Mouse (Mus musculus): ENCODE results near the gene Cym. TPM values are rescaled to one million over a fixed set of nuclear protein-coding genes. Genes with fewer than 3 reads are reported as not detected.

The Cym gene
- polyA plus RNA-seq, 1 experiment from 2014 or later = 0.17 TPM

DNA sequence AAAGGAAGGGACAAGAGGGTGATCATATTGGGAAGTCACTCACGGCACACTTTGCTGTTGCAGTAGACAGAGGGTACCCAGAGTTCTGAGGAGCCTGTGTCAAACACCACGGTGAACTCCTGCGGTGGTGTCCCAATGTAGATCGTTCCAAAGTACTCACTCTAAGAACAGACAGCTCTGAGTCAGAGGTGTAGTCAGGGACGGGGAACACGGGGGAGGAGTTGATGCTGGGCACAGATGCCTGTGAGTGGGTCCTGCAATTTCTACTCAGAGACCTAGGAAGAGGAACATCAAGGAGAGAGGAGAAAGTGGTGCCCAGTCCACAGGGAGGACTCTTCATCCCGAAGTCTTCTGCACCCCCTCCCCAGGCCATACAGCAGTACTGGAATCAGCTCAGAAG lies 3.0 kb downstream of the Cym start:
- Histone ChIP-seq H3K4me3 (replicated peaks) (no peak overlapping the region), H3K36me3 (no peaks in the 10 kb centered on the region), H3K4me2 (no peak overlapping the region), H3K9me3 (replicated peaks) (no peaks in the 10 kb centered on the region), H3K4me1 (no peaks in the 10 kb centered on the region), H3K9ac (no peak overlapping the region), H3K27ac (no peak overlapping the region), H3K27me3 (no peaks in the 10 kb centered on the region)
- no peak for ATAC-seq (replicated peaks; ENCODE audit: low FRiP score)
- 91% methylated on average over 7 of the region's 7 CpGs for WGBS

DNA sequence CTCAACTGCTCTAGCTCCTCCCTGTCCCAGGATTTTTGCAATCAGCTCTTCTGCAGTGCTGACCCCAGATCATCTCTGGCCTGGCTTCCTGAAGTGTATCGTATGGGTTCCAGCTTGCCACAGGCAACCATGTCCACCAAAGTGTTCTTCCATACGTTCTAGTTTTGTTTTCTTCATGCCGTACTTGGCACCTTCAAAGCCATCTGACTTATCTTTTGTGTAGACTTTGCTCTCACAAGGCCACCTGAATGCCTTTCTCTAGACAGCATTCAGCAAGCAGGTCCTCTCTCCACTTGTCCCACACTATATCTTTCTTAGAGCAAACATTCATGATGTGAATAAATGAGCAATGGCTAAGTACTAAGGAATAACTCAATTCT lies 4.4 kb downstream of the Cym start:
- Histone ChIP-seq H3K4me1 (no peaks in the 10 kb centered on the region), H3K4me2 (no peak overlapping the region), H3K9ac (no peak overlapping the region), H3K9me3 (replicated peaks) (no peaks in the 10 kb centered on the region), H3K27ac (no peak overlapping the region), H3K27me3 (no peaks in the 10 kb centered on the region), H3K4me3 (replicated peaks) (no peak overlapping the region), H3K36me3 (no peaks in the 10 kb centered on the region)
- WGBS = 84% methylated on average over 3 of the region's 3 CpGs
- no peak for ATAC-seq (replicated peaks; ENCODE audit: low FRiP score)

DNA sequence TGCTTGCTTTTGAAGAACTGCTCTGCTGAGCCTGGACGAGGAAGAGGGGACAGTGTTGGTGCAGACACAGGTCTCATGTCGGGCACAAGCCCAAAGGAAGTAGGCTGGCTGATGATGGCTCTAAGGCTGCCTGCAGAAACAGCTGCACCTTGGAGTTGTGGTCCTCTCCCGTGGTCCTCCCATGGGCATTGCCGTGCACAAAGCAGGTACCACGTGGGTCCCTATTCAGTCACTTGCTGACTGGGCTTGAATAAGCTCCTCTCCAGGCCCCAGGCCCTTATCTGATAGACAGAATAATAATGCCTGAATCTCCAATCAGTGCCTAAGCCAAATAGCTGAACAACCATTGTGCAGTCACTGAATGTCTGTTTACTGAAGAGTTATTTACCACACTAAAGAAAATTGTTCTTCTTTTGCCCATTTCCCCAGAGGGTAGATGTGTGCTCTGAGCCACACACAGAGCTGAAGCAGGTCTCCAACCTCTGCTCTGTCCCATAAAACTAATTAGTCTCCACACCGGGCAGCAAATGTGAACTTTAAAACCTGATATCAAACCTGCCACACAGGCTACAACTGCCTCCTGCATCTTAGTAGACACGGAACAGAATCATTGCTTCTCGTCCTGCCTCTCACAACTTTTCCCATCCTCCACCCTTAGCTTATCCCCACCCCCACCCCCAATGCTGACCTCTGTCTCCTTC lies 5.0 kb downstream of the Cym start:
- Histone ChIP-seq H3K4me1 (no peaks in the 10 kb centered on the region), H3K4me2 (no peak overlapping the region), H3K9ac (no peak overlapping the region), H3K27me3 (no peaks in the 10 kb centered on the region), H3K27ac (no peak overlapping the region), H3K9me3 (replicated peaks) (no peaks in the 10 kb centered on the region), H3K4me3 (replicated peaks) (no peak overlapping the region), H3K36me3 (no peaks in the 10 kb centered on the region)
- ATAC-seq (replicated peaks; ENCODE audit: low FRiP score) = no peak
- WGBS = 60% methylated on average over 8 of the region's 8 CpGs

DNA sequence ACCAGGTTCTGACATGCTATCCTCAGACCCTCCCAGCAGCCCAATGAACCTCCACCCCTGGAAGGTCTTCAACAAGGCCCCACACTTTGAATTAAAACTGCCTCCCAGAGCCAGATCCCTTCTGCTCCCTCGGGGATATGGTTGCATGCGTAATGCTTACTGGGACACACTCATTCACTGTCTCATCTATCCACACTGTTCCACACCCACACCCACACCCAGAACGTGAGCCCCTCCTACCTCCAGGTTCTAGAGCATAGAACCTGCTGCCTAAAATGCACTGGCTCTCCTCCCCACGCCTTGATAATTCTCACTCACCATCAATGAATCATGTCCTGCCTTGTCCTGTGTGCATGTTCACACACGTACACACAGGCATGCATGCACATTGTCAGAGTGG lies 6.9 kb downstream of the Cym start:
- no peak overlapping the region for H3K4me2 ChIP-seq

DNA sequence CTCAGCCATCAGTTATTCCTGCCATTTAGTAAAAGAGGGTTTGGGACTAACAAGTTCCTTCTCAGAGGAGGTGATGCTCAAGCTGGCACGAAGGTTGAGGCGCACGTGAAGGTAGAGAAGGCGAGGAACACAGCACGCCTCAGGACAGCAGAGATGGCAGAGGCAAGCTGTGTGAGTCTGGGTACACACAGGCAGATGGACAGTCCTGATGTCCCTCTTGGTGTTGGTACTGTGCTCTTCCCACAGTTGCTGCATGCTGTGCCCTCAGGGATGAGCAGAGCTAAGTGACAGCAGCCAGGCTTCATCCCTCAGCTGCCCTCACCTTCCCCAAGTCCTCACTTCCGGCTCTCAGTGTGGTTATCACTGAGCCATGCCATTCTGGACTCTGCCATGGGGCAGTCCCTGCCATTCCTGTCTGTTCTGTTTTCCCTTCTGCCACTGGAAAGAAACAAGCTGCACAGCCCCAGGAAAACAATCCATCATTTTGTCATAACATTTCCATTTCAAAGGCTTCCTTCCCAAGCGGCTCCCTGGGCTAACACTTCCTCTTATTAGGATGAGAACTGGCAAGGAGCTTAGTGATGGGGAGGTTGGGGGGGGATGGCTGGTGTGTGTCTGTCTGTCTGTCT lies 13.8 kb downstream of the Cym start:
- H3K27me3 ChIP-seq = peaks cover 5% of the 10 kb centered on the region; the same call in 1 of the 2 replicates
- no peaks in the 10 kb centered on the region for H3K36me3 ChIP-seq
- 65% methylated on average over 7 of the region's 7 CpGs for WGBS
- no peak overlapping the region for H3K9ac ChIP-seq
- no peak overlapping the region for H3K27ac ChIP-seq
- no peaks in the 10 kb centered on the region for H3K9me3 ChIP-seq (replicated peaks)
- peaks cover 9% of the 10 kb centered on the region; the same call in 1 of the 2 replicates for H3K4me1 ChIP-seq
- no peak overlapping the region for H3K4me2 ChIP-seq
- H3K4me3 ChIP-seq (replicated peaks) = no peak overlapping the region
- ATAC-seq (replicated peaks; ENCODE audit: low FRiP score) = 0 out of 2 replicates have a peak, but pooled peaks have one; percentile 34

More for the DNA sequence above, 6.9 kb downstream of the Cym start:
- H3K4me3 ChIP-seq (replicated peaks) = no peak overlapping the region
- no peak overlapping the region for H3K9ac ChIP-seq
- no peaks in the 10 kb centered on the region for H3K4me1 ChIP-seq
- 87% methylated on average over 5 of the region's 5 CpGs for WGBS
- H3K27ac ChIP-seq = no peak overlapping the region
- no peaks in the 10 kb centered on the region for H3K9me3 ChIP-seq (replicated peaks)
- ATAC-seq (replicated peaks; ENCODE audit: low FRiP score) = no peak
- H3K36me3 ChIP-seq = no peaks in the 10 kb centered on the region
- H3K27me3 ChIP-seq = no peaks in the 10 kb centered on the region

DNA sequence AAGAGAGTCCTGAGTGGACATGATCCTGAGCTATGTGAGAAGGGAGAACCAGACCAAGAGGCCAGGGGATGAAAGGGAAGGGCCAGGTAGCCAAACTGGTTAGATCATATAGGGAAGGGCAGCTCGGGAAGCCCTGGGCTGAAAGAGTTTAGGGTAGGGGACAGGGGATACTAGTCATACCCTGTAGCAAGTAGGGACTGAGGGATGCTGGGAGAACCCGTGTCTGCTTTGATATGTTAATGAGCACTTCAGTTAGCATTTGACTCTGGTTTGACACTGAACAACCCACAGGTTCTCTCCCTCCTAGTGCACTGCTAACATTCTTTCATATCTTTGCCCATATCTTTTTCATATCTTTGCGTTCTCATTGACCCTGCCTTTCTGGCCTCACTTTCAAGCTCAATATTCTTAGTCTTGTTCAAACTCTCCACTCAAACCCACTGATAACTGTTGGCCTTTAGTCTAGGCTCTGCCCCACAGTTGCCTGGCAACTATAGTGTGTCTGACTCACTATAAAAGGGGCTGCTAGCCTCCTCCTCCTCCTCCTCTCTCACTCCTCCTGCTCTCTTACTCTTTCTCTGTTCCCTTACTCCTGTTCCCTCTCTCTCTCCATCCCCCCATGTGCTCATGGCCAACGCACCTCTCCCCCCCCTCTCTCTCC lies 14.9 kb downstream of the Cym start:
- Histone ChIP-seq H3K4me3 (replicated peaks) (no peak overlapping the region), H3K27ac (no peak overlapping the region), H3K9ac (no peak overlapping the region), H3K36me3 (no peaks in the 10 kb centered on the region), H3K4me2 (no peak overlapping the region), H3K4me1 (peaks cover 9% of the 10 kb centered on the region; the same call in 1 of the 2 replicates), H3K9me3 (replicated peaks) (no peaks in the 10 kb centered on the region), H3K27me3 (peaks cover 5% of the 10 kb centered on the region; the same call in 1 of the 2 replicates)
- 45% methylated on average over 4 of the region's 4 CpGs for WGBS
- no peak for ATAC-seq (replicated peaks; ENCODE audit: low FRiP score)

DNA sequence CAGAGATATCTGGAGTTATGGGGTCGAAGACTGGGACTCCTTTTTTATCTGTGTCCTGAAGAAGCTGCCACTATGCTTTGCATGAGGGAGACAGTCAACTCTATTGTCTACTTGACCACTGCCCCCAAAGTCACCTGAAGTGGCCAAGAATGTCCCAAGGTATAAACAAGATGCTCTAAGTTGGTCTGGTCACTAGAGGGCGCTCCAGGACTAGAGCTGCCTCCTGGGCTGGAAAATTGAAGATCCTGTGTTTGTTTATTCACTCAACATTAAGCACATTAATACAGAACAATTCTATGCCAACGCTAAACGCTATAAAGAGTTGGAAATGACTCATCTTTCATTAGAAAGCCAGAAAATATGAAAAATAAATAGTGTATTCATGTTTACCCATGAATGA lies 15.5 kb downstream of the Cym start:
- Histone ChIP-seq H3K4me1 (peaks cover 11% of the 10 kb centered on the region; the same call in 1 of the 2 replicates), H3K36me3 (no peaks in the 10 kb centered on the region), H3K4me3 (replicated peaks) (no peak overlapping the region), H3K9ac (no peak overlapping the region), H3K27me3 (peaks cover 5% of the 10 kb centered on the region; the same call in 1 of the 2 replicates), H3K27ac (no peak overlapping the region), H3K4me2 (no peak overlapping the region), H3K9me3 (replicated peaks) (no peaks in the 10 kb centered on the region)
- WGBS = 12% methylated on average over 4 of the region's 4 CpGs
- no peak for ATAC-seq (replicated peaks; ENCODE audit: low FRiP score)

DNA sequence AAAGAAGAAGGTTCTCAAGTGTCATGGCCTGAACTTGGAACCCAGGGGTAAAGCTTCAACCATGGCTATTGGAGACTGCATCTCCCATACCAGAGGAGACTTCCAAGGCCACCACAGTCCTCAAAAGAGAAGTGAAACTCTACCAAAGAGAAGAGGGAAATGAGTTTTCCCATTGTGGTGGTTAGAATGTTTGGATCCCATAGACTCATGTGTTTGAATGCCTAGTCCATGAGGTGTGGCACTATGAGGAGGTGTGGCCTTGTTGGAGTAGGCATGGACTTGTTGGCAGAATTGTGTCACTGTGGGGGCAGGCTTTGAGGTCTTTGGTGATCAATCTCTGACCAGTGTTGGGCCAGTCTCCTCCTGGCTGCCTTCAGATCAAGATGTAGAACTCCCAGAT lies 16.4 kb downstream of the Cym start:
- Histone ChIP-seq H3K27me3 (peaks cover 5% of the 10 kb centered on the region; the same call in 1 of the 2 replicates), H3K4me2 (no peak overlapping the region), H3K27ac (no peak overlapping the region), H3K36me3 (no peaks in the 10 kb centered on the region), H3K4me3 (replicated peaks) (no peak overlapping the region), H3K4me1 (peaks cover 11% of the 10 kb centered on the region; the same call in 1 of the 2 replicates), H3K9me3 (replicated peaks) (no peaks in the 10 kb centered on the region), H3K9ac (no peak overlapping the region)
- no peak for ATAC-seq (replicated peaks; ENCODE audit: low FRiP score)

DNA sequence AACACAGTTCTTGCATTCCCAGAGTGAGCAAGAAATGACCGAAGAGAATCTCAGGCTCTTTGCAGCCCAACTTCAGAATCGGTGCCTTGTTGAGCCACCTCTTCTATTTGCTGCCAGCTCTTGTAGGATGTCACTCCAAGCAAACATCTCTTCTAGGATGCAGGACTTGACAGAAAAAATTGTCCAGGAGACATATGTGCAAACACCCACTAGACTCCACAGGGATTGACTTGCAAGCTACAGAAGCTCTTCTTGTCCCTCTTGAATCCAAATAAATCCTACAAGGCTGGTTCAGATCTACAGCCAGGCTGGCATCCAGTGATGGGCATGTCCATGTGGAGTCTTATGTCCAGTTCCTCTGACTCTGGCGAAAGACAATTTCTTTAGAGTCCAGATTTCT lies 17.1 kb downstream of the Cym start:
- H3K4me1 ChIP-seq = peaks cover 11% of the 10 kb centered on the region; the same call in 1 of the 2 replicates

DNA sequence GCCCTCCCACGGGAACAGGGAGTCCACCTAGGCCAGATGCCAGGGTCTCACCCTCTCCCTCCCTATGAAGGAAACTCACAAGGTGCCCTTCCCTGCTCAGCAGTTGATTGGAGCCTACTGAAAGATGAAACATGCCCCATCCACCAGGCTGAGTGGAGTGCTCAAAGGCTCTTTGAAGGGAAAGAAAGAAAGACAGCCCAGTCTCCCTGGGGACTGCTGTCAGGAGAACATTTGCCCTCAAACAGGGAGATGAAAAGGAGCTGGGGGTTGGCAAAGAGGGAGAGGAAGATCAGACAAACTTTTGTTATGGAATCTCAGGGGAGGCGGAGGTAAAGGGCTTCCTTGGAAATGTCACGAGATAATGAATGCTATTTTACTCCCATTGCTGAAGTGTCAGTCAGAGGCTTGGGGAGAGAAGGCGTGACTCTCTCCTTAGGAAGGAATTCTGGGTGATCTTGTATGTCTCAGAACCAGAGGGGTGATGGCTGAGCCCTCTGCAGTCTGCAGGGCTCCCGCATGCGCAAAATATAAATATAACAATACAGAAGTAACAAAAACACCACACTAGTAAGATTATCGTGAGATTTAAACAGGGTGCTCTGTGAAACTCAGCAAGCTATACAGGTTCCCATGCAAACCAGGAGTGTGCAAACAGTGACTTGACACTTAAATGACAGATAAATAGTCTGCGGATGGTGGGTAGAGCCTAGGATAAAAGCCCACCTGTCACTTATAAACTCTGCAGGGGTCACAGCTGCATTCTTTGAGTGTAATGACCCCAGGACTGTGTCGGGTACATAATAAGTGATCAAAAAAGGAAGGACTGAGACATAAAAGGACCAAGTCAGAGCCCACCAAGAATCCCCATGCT lies 20.0 kb downstream of the Cym start:
- no peak for ATAC-seq (replicated peaks; ENCODE audit: low FRiP score)
- Histone ChIP-seq H3K4me1 (0 out of 2 replicates have a peak, but pooled peaks cover 2% of the 10 kb centered on the region), H3K4me2 (no peak overlapping the region), H3K4me3 (replicated peaks) (no peak overlapping the region), H3K27me3 (peaks cover 5% of the 10 kb centered on the region; the same call in 1 of the 2 replicates), H3K27ac (no peak overlapping the region), H3K9me3 (replicated peaks) (no peaks in the 10 kb centered on the region), H3K36me3 (no peaks in the 10 kb centered on the region), H3K9ac (no peak overlapping the region)
- WGBS = 35% methylated on average over 9 of the region's 9 CpGs

More for the DNA sequence above, 17.1 kb downstream of the Cym start:
- no peak overlapping the region for H3K4me2 ChIP-seq
- peaks cover 5% of the 10 kb centered on the region; the same call in 1 of the 2 replicates for H3K27me3 ChIP-seq
- whole genome bisulfite sequencing = 89% methylated on average over 3 of the region's 3 CpGs
- H3K27ac ChIP-seq = no peak overlapping the region
- H3K9me3 ChIP-seq (replicated peaks) = no peaks in the 10 kb centered on the region
- no peak for ATAC-seq (replicated peaks; ENCODE audit: low FRiP score)
- H3K9ac ChIP-seq = no peak overlapping the region
- H3K36me3 ChIP-seq = no peaks in the 10 kb centered on the region
- H3K4me3 ChIP-seq (replicated peaks) = no peak overlapping the region

DNA sequence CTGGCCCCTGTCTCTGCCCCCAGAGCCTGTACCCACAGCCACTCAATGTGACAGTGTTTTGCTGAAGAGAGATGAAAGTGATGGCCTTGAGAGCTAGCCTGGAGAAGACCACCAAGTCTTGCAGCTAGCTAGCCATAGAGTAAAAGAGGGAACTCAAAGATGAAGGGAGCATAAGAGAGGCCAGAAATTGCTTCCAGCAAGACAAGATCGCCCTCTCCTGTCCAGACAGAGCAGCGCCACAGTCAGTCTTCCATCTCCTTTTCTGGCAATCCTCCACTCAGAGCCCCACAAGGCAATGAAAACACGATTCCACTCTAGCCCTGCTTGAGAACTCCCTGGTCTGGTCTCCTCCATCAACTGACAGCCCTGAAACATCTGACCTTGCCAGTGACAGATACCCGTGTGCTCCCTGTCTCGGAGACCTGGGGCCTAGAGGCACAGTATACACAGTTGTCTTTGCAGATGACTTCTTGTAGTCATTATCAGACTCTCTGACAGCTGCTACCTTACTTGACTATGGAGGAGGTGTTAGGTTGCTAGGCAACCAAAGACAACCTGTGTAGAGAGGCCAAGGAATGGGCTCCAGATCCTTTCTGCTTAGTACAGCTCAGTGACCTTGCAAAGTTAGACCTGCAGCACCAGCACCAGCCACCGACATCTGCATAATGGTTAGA lies 33.2 kb downstream of the Cym start:
- no peaks in the 10 kb centered on the region for H3K27me3 ChIP-seq
- WGBS = 46% methylated on average over 6 of the region's 6 CpGs
- ATAC-seq (replicated peaks; ENCODE audit: low FRiP score) = no peak

More for the DNA sequence above, 33.2 kb downstream of the Cym start:
- Histone ChIP-seq H3K36me3 (no peaks in the 10 kb centered on the region), H3K4me3 (replicated peaks) (no peak overlapping the region), H3K9ac (no peak overlapping the region), H3K9me3 (replicated peaks) (no peaks in the 10 kb centered on the region), H3K27ac (no peak overlapping the region), H3K4me2 (no peak overlapping the region), H3K4me1 (no peaks in the 10 kb centered on the region)

Data from kidney, embryonic 15.5 days (tissue).